Mouse (Mus musculus): Measurements from ENCODE around the gene Top3a.

Top3a gene

DNA sequence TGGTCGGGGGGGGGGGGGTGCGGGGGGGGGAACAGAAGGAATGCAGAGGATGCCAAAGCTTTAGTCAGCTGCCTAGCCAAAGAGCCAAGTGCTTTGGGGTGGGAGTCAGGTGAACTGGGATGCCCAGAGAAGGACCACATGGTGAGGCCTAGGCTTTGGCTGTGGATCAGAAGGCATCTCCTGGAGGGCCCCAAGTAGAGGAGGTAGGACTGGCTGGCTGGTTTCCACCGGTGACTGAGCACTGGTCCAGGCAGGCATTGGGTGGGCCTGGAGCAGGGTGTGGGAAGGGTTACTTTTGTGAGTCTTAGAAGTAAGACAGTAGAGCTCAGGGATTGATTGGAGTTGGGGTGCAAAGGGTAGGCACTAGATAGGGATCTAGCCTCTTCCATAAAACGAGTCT lies 75.6 kb downstream of the Top3a start:
- in situ Hi-C loops (cut with MboI; ENCODE audit: low pct_unique_long_range_greater_than_20kb in 1 of 2, low sequenced_read_pairs in 2 of 2, unreplicated experiment in 1 of 2): loop anchor here in 1 of 2 experiments (25.0 kb wide), 1 partner anchor 139 kb away; no protein-coding TSS in a partner anchor

DNA sequence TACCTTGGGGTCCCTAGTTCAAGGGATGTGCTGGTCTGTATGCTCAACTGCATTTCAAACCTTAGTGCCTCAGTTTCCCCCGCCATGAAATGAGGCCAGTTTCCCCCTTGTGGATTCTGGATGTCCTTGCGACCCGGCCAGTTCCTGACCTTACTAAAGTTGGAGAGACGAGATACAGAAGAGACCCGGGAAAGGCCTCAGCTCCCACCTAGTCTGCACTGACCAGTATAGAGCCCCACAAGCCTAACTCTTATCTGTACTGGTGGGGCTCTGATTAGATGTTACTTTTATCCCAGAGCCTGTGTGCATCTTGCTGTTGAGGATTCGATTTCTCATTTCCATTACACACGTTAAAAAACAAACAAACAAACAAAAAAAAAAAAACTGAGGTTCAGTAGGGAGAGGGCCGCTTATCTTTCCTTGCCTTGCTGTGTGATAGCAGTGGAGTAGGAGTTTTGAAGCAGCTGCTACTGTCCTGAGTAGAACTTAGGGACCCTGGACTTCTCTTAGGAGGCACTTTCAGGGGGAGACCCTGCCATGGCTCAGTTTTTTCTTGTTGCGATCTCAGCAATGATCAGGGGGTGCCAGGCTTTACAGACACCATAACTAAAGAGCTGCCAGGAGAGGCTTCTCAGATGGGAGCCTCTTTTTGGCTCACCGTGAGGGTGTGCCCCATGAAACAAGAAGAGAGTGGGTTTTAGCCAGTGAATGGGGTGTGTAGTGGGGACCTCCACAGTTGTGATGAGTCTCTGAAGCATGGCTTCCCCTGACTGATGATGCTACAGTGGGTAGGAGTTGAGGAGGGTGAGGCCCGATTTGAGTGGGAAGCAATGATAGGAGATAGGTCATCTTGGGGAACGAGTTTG lies 76.6 kb downstream of the Top3a start:
- in situ Hi-C loops (cut with MboI; ENCODE audit: low pct_unique_long_range_greater_than_20kb in 1 of 2, low sequenced_read_pairs in 2 of 2, unreplicated experiment in 1 of 2): loop anchor here in 1 of 2 experiments (25.0 kb wide), 1 partner anchor 138 kb away; no protein-coding TSS in a partner anchor

- in situ Hi-C loops (cut with MboI; ENCODE audit: low pct_unique_long_range_greater_than_20kb in 1 of 2, low sequenced_read_pairs in 2 of 2, unreplicated experiment in 1 of 2): loop anchor here in 1 of 2 experiments (25.0 kb wide), 1 partner anchor 137 kb away; no protein-coding TSS in a partner anchor
Measured at GRCm38 (mm10) chr11:60699524-60700075, 77.6 kb downstream of the Top3a start, which contains the start of gene Llgl1. Llgl1 (plus strand) TSS chr11:60699723.

- in situ Hi-C loops (cut with MboI; ENCODE audit: low pct_unique_long_range_greater_than_20kb in 1 of 2, low sequenced_read_pairs in 2 of 2, unreplicated experiment in 1 of 2): no loop called here
Measured at GRCm38 (mm10) chr11:60698806-60699523, 78.2 kb downstream of the Top3a start.

DNA sequence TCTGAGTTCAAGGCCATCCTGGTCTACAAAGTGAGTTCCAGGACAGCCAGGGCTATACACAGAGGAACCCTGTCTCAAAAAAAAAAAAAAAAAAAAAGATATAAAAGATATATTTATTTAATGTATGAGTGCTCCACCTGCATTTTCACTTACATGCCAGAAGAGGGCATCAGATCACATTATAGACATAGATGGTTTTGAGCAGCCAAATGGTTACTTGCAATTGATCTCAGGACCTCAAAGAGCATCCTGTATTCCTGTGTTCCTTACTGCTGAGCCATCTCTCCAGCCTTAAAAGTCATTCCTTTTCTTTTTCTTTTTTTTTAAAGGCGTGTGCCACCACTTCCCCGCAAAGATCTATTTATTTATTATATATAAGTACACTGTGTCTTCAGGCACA lies 79.6 kb downstream of the Top3a start:
- in situ Hi-C loops (cut with MboI; ENCODE audit: low pct_unique_long_range_greater_than_20kb in 1 of 2, low sequenced_read_pairs in 2 of 2, unreplicated experiment in 1 of 2): no loop called here

DNA sequence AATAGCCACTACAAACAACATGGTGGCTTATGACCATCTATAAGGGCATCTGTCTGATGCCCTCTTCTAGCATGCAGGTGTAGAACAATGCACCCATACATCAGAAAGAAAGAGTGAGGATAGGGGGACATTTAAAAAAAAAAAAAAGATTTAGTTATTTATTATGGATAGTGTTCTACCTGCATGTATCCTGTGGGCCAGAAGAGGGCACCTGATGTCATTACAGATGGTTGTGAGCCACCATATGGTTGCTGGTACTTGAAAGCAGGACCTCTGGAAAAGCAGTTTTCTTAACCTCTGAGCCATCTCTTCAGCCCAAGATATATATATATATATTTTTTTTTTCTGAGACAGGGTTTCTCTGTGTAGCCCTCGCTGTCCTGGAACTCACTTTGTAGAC lies 81.0 kb downstream of the Top3a start:
- in situ Hi-C loops (cut with MboI; ENCODE audit: low pct_unique_long_range_greater_than_20kb in 1 of 2, low sequenced_read_pairs in 2 of 2, unreplicated experiment in 1 of 2): no loop called here

All from mouse embryonic stem cell (cell line).